10 mouse cellular contexts compared by ENCODE assay signal in the genomic region with DNA sequence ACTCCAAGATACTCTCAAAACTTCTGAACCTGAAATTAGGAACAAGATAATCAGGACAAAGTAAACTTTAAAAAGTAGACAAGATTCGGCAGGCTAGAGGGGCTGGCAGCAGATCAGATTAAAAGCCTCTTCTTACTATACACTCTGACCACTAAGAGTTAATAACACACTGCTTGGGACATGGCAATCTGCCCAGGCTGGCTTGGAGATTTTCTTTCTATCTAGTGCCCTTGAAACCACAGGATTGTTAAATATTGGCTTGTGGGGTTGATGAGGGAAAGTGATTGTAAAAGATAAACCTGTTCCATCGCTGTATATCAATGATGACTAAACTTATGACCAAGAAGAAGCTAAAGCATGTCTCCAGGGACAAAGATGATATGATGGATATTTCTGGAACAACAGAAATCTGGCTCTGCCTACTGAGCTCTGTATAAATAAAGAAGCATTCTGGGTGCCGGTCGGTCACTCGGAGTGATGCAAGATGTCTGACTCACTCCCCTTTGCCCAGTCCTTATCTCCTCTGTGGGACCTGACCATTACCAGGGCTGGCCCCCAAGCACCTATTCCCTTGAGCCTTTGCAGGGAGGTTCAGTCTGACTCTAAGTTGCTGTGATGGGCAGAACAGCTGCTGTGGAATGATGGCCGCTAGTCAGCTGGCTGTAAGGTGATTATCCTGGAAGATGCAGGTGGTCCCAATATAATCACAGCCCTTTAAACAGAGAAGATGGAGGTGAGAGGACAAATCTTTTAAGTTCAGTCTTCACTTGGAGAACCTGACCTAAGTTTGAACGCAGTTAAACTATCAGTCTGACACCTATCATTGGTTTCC.
DNase-seq lines count a peak whose midpoint lies in the region; ATAC-seq and TF ChIP-seq lines count a peak whose summit lies in the region.
"Had no signal": no experiment of that assay in that cellular context is flagged by ENCODE, and none has a peak within 500 bp of the region (broad histone marks: within the 10 kb centered on the region; RNA-seq: fewer than 3 reads in every experiment).

No protein-coding gene starts in this region.

- no peaks in the 10 kb centered on the region for H3K27me3 ChIP-seq in heart, embryonic 14.5 days (ENCODE audit: control insufficient read depth, insufficient read depth, low read length)
- no peaks in the 10 kb centered on the region for H3K27me3 ChIP-seq in midbrain, postnatal 0 days (ENCODE audit: insufficient read depth, low read length)
- H3K27me3 ChIP-seq in midbrain, embryonic 16.5 days (ENCODE audit: control insufficient read depth, insufficient read depth, low read depth, low read length): no peaks in the 10 kb centered on the region
- H3K27me3 ChIP-seq: limb, embryonic 15.5 days had no signal

- 0 out of 2 replicates have a peak, but pooled peaks have one; percentile 31 for ATAC-seq in heart, embryonic 14.5 days (ENCODE audit: insufficient number of reproducible peaks, insufficient read depth, low FRiP score, low read depth)
- no peak for ATAC-seq in midbrain, postnatal 0 days (ENCODE audit: low FRiP score)
- ATAC-seq in midbrain, embryonic 16.5 days: no peak

- TF ChIP-seq CTCF in midbrain, postnatal 0 days (IDR thresholded peaks at IDR 0.05): no peak

- H3K27ac ChIP-seq in heart, embryonic 14.5 days (replicated peaks in 1 of 2; ENCODE audit: control insufficient read depth in 1 of 2, insufficient read depth in 1 of 2, low read depth in 2 of 2, low read length in 2 of 2): peak overlapping the region in 1 of 2 experiments; percentile 11; a peak in 1 of 4 replicates
- no peak overlapping the region for H3K27ac ChIP-seq in midbrain, postnatal 0 days (ENCODE audit: low read depth, low read length)
- H3K27ac ChIP-seq in midbrain, embryonic 16.5 days (ENCODE audit: low read length): no peak overlapping the region
- H3K27ac ChIP-seq: hindbrain, embryonic 15.5 days; limb, embryonic 15.5 days had no signal

- peaks cover 3 to 17% of the 10 kb centered on the region in 2 experiments for H3K4me1 ChIP-seq in heart, embryonic 14.5 days (ENCODE audit: control insufficient read depth in 2 of 2, insufficient read depth in 2 of 2, low read length in 2 of 2)
- H3K4me1 ChIP-seq in midbrain, postnatal 0 days (ENCODE audit: insufficient read depth, low read length): no peaks in the 10 kb centered on the region
- H3K4me1 ChIP-seq in midbrain, embryonic 16.5 days (ENCODE audit: control insufficient read depth, insufficient read depth, low read length): peaks cover 3% of the 10 kb centered on the region; the same call in 1 of the 2 replicates
- H3K4me1 ChIP-seq: limb, embryonic 15.5 days had no signal

- no peaks in the 10 kb centered on the region for H3K36me3 ChIP-seq in heart, embryonic 14.5 days (ENCODE audit: control insufficient read depth, insufficient read depth, low read length)
- H3K36me3 ChIP-seq in midbrain, postnatal 0 days (ENCODE audit: insufficient read depth, low read length): no peaks in the 10 kb centered on the region
- no peaks in the 10 kb centered on the region for H3K36me3 ChIP-seq in midbrain, embryonic 16.5 days (ENCODE audit: control insufficient read depth, insufficient read depth, low read length)
- H3K36me3 ChIP-seq: hindbrain, embryonic 15.5 days; limb, embryonic 15.5 days had no signal

- WGBS in heart, embryonic 14.5 days: 38% methylated on average over 7 of the region's 7 CpGs
- WGBS in midbrain, postnatal 0 days: 67% methylated on average over 7 of the region's 7 CpGs
- 73% methylated on average over 7 of the region's 7 CpGs for WGBS in midbrain, embryonic 16.5 days

- H3K4me2 ChIP-seq in heart, embryonic 14.5 days (ENCODE audit: low read length): peak overlapping the region; percentile 24; the same call in 1 of the 2 replicates
- H3K4me2 ChIP-seq in midbrain, postnatal 0 days (ENCODE audit: low read depth, low read length, poor library complexity, severe bottlenecking): no peak overlapping the region
- H3K4me2 ChIP-seq in midbrain, embryonic 16.5 days (ENCODE audit: low read length): no peak overlapping the region
- H3K4me2 ChIP-seq: hindbrain, embryonic 15.5 days; limb, embryonic 15.5 days had no signal

- intact Hi-C loops in heart, postnatal 36 days (cut with DNase I): no loop called here

- no peak overlapping the region for H3K4me3 ChIP-seq in heart, embryonic 14.5 days (ENCODE audit: control insufficient read depth in 1 of 2, insufficient read depth in 1 of 2, low read depth in 1 of 2, low read length in 2 of 2)
- H3K4me3 ChIP-seq in midbrain, postnatal 0 days (ENCODE audit: low read depth, low read length): no peak overlapping the region
- H3K4me3 ChIP-seq in midbrain, embryonic 16.5 days (ENCODE audit: low read depth, low read length): no peak overlapping the region
- H3K4me3 ChIP-seq: hindbrain, embryonic 15.5 days; limb, embryonic 15.5 days had no signal

- no peak overlapping the region for H3K9ac ChIP-seq in heart, embryonic 14.5 days (ENCODE audit: low read length)
- no peak overlapping the region for H3K9ac ChIP-seq in midbrain, postnatal 0 days (replicated peaks; ENCODE audit: low read length, poor library complexity, severe bottlenecking)
- H3K9ac ChIP-seq in midbrain, embryonic 16.5 days (ENCODE audit: low read depth, low read length): no peak overlapping the region
- H3K9ac ChIP-seq: hindbrain, embryonic 15.5 days; limb, embryonic 15.5 days had no signal

- no peak for DNase-seq in heart, postnatal 36 days
- peak; percentile 59 for DNase-seq in midbrain, postnatal 0 days (ENCODE audit: low spot score)
- DNase-seq in kidney, postnatal 14 days: peak; percentile 39
- peak; percentile 14 for DNase-seq in lung, postnatal 25 days (ENCODE audit: low spot score)
- DNase-seq in spleen, postnatal 36 days (ENCODE audit: low spot score in 2 of 2): no peak
- DNase-seq in right cerebral cortex, postnatal 36 days (ENCODE audit: low spot score in 2 of 2): no peak

- H3K9me3 ChIP-seq in heart, embryonic 14.5 days (ENCODE audit: control insufficient read depth, low read length): no peaks in the 10 kb centered on the region
- H3K9me3 ChIP-seq in midbrain, postnatal 0 days (ENCODE audit: low read length): no peaks in the 10 kb centered on the region
- H3K9me3 ChIP-seq in midbrain, embryonic 16.5 days (replicated peaks; ENCODE audit: control insufficient read depth, low read length, poor library complexity, severe bottlenecking): no peaks in the 10 kb centered on the region
- H3K9me3 ChIP-seq: hindbrain, embryonic 15.5 days; limb, embryonic 15.5 days had no signal

Comparison
In these comparisons a context has a peak if more than half of its experiments do, and no peak if none do; other contexts are left out.
1. DNase-seq: peak in midbrain, postnatal 0 days (single experiment), kidney, postnatal 14 days (single experiment) and lung, postnatal 25 days (single experiment); none in heart, postnatal 36 days (0 of 2), spleen, postnatal 36 days (0 of 2) and right cerebral cortex, postnatal 36 days (0 of 2).